Mouse (Mus musculus) liver, embryonic 11.5 days (tissue): ENCODE measurements at regions not wholly inside any gene's neighbourhood (a gene's known extent, or its start where the extent isn't known, plus 50 kb on each side); places are given as distances from the start of the nearest gene placed in this dataset.
"Not testable (repeated sequence)": the region's sequence is repeated elsewhere in the genome, so short reads cannot be mapped to it uniquely, and the experiment has no call there.

Source experiments
- ATAC-seq: fragments of 200-750 bp; cut with Nextera tagmentation; replicated peaks from 2 replicates; pipeline ENCODE4 v1.8.0; 2017; ENCODE audit warnings: moderate number of reproducible peaks, mild to moderate bottlenecking, moderate TSS enrichment, moderate library complexity; ENCODE audit not compliant: low FRiP score
- DNase-seq: peaks from one replicate; pipeline ENCODE4 v3.0.0-alpha.2; 2017; ENCODE audit warnings: low spot score
- H3K27ac ChIP-seq: fragments of 300-500 bp; sonication (generic); 2 replicates; pipeline ENCODE4 v1.5.1; 2014; ENCODE audit warnings: mild to moderate bottlenecking, low read depth, low read length, control low read depth
- H3K27me3 ChIP-seq: fragments of 300-500 bp; sonication (generic); replicated peaks from 2 replicates; pipeline ENCODE4 v1.6.1; 2014; ENCODE audit warnings: low read length, mixed read lengths; ENCODE audit not compliant: control insufficient read depth, insufficient read depth
- H3K36me3 ChIP-seq: fragments of 300-500 bp; sonication (generic); 2 replicates; pipeline ENCODE4 v1.6.1; 2014; ENCODE audit warnings: mild to moderate bottlenecking, low read length, moderate library complexity, mixed read lengths; ENCODE audit not compliant: control insufficient read depth, insufficient read depth
- H3K4me1 ChIP-seq: fragments of 300-500 bp; sonication (generic); replicated peaks from 2 replicates; pipeline ENCODE4 v1.6.1; 2014; ENCODE audit warnings: low read length, mixed read lengths; ENCODE audit not compliant: control insufficient read depth, insufficient read depth
- H3K4me2 ChIP-seq: fragments of 300-500 bp; sonication (generic); 2 replicates; pipeline ENCODE4 v1.6.1; 2014; ENCODE audit warnings: mild to moderate bottlenecking, control low read depth, moderate library complexity
- H3K4me3 ChIP-seq: fragments of 300-500 bp; sonication (generic); 2 replicates; pipeline ENCODE4 v1.5.1; 2014; ENCODE audit warnings: low read depth, low read length, control low read depth
- H3K9ac ChIP-seq: fragments of 300-500 bp; sonication (generic); 2 replicates; pipeline ENCODE4 v1.6.1; 2014; ENCODE audit warnings: low read depth, low read length, control low read depth
- H3K9me3 ChIP-seq: fragments of 300-500 bp; sonication (generic); 2 replicates; pipeline ENCODE4 v1.6.1; 2016; ENCODE audit warnings: low read length, inconsistent platforms, mixed read lengths; ENCODE audit not compliant: control insufficient read depth
- WGBS: fragments of 180-500 bp; shearing (Covaris S2); extraction: QIAGEN DNeasy Blood & Tissue Kit; methylation state at CpG from one replicate; pipeline ENCODE4 v1.1.7; 2014; 5-methylcytosine and 5-hydroxymethylcytosine counted together

DNA sequence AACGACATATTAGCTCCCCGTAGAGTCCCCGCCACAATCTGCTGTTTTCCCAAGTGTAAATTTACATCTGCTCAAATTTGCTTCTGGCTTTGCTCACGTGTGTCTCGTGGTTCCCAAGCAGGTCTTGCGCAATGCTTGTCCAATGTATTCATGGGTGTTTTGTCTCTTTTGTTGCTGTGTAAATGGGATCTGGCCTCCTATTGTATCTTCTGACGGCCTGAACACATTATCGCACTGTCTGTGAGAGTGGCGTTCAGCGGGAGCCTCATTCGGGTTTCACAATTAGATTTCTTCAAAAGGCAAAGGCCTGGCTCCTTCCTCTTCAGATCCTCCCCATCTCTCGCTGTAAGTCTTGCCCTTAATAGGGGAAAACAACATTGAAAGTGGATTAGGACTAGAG is 274.5 kb downstream of the Fam19a5 start:
- Histone ChIP-seq H3K4me3 (no peak overlapping the region), H3K27ac (no peak overlapping the region), H3K9me3 (no peaks in the 10 kb centered on the region), H3K4me2 (no peak overlapping the region), H3K36me3 (no peaks in the 10 kb centered on the region), H3K9ac (no peak overlapping the region), H3K4me1 (no peaks in the 10 kb centered on the region), H3K27me3 (no peaks in the 10 kb centered on the region)
- DNase-seq (no peak), ATAC-seq (no peak)
- WGBS, result 79% methylated on average over 12 of the region's 12 CpGs

DNA sequence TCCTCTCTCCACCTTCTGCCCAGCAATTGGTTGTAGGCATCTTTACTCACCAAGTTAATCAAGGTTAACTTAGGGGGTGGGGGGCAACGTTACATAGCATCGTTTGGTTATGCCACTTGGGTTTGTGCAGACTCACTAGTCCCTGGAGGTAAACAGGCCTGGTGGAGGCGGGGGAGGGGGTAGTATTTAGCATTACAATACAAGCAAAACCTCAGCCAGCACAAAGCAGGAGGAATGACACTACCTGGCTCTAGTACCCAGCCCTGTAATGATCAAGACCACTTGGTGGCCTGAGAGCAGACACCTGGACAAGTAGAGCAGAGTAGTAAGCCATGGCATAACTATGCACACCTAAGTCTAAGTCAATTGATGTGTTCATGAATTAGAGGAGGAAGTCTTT is 298.0 kb downstream of the Fam19a5 start:
- no peak overlapping the region for H3K4me3 ChIP-seq
- H3K36me3 ChIP-seq, result no peaks in the 10 kb centered on the region
- DNase-seq (no peak), ATAC-seq (no peak)
- H3K27ac ChIP-seq, result no peak overlapping the region
- no peaks in the 10 kb centered on the region for H3K27me3 ChIP-seq
- H3K9me3 ChIP-seq, result no peaks in the 10 kb centered on the region
- no peaks in the 10 kb centered on the region for H3K4me1 ChIP-seq
- whole genome bisulfite sequencing, result 55% methylated on average over 3 of the region's 3 CpGs
- no peak overlapping the region for H3K9ac ChIP-seq
- H3K4me2 ChIP-seq, result no peak overlapping the region

DNA sequence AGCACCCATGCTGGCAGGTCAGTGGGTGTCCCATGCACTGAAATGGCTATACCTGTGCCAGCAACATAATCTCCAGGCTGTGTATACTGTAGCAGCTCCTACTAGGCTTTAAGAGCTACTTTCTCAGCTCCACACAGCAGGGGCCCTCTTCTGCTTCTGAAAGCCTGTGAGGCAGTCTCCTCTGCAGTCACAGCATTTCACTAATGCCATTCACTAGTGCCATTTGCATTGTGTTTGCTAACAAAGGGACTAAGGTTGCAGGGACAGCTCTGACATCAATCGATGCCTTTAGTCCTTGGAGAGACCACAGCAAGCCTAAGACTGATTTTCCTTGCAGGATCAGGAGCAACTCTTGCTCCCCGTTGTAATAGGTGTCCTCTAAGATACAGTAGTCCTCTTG is 315.0 kb downstream of the Fam19a5 start:
- Histone ChIP-seq H3K4me1 (no peaks in the 10 kb centered on the region), H3K27me3 (no peaks in the 10 kb centered on the region), H3K4me3 (no peak overlapping the region), H3K9me3 (no peaks in the 10 kb centered on the region), H3K4me2 (no peak overlapping the region), H3K9ac (no peak overlapping the region), H3K27ac (no peak overlapping the region), H3K36me3 (no peaks in the 10 kb centered on the region)
- ATAC-seq (no peak), DNase-seq (no peak)
- WGBS, result 34% methylated on average over 2 of the region's 2 CpGs

DNA sequence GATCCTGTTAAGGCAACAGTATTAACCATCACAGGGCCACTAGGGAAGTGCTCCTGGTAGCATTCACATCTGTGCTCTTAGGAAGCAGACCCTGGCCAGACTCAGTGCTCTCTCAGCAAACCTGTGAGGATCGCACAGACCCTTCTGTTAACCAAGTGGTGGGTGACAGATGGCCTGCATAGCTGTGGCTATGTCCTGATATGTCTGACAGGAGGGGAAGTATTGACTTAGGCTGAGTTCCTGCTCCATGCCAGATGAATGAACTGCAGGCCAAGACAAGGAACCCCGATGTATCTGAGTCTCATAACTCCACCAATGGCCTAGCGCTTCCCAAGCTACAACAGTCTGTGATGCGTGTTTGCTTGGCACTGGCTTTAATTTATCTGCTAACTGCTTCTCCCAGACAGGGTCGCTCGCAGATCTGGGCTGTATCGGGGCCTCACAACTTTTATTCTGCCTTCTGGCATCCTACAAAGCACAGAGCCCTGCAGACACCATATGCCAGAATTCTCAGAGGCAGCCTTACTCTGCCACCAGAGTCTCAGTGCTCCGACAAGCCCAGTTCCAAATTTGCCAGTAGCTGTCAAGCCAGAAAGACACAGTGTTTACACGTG is 332.3 kb downstream of the Fam19a5 start:
- H3K36me3 ChIP-seq, result no peaks in the 10 kb centered on the region

DNA sequence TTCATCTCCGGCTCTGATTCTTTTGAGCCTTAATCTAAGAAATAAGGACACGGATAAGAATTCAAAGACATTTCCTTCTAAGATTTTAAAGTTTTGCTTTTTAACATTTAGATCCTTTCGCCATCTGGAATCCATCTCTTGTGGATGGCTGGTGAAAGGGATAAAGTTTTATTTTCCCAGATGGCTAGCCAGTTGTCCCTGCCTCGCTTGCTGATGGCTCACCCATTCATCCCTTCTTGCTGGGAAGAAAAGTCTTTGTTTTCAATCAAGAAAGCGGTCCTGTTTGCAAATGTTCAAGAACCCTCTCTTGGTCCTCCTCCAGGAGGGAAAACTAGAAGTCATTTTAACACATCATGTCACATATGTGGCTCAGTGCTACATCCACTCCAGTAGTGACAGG is 346.8 kb downstream of the Fam19a5 start:
- Histone ChIP-seq H3K27ac (no peak overlapping the region), H3K9ac (no peak overlapping the region), H3K4me2 (no peak overlapping the region), H3K27me3 (no peaks in the 10 kb centered on the region), H3K4me1 (no peaks in the 10 kb centered on the region), H3K4me3 (no peak overlapping the region), H3K9me3 (no peaks in the 10 kb centered on the region), H3K36me3 (no peaks in the 10 kb centered on the region)
- DNase-seq (no peak), ATAC-seq (no peak)
- 84% methylated on average over 5 of the region's 5 CpGs for WGBS

More for the DNA sequence above, 332.3 kb downstream of the Fam19a5 start:
- Histone ChIP-seq H3K9me3 (no peaks in the 10 kb centered on the region), H3K27ac (no peak overlapping the region), H3K27me3 (no peaks in the 10 kb centered on the region), H3K4me2 (no peak overlapping the region), H3K9ac (no peak overlapping the region), H3K4me1 (no peaks in the 10 kb centered on the region), H3K4me3 (no peak overlapping the region)
- no peak for ATAC-seq
- WGBS, result 73% methylated on average over 9 of the region's 9 CpGs
- no peak for DNase-seq

DNA sequence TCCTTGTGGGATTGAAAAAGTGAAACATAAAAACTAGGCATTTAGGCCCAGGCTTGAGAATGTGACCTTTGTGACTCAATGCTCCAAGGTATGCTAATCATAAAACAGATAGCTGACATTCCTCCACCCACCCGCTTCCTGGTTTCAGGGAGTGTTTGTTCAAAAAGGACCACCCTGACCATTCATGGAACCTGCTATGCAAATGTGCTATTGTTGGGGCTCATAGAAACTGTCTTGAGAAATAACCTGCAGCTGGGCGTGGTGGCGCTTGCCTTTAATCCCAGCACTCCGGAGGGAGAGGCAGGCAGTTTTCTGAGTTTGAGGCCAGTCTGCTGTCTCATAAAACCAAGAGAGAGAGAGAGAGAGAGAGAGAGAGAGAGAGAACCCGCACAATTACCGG is 350.8 kb downstream of the Fam19a5 start:
- not testable (repeated sequence) for H3K4me2 ChIP-seq, H3K9ac ChIP-seq, H3K4me1 ChIP-seq, H3K36me3 ChIP-seq, ATAC-seq, DNase-seq, H3K27ac ChIP-seq, H3K4me3 ChIP-seq, H3K27me3 ChIP-seq, H3K9me3 ChIP-seq
- 77% methylated on average over 6 of the region's 6 CpGs for WGBS

DNA sequence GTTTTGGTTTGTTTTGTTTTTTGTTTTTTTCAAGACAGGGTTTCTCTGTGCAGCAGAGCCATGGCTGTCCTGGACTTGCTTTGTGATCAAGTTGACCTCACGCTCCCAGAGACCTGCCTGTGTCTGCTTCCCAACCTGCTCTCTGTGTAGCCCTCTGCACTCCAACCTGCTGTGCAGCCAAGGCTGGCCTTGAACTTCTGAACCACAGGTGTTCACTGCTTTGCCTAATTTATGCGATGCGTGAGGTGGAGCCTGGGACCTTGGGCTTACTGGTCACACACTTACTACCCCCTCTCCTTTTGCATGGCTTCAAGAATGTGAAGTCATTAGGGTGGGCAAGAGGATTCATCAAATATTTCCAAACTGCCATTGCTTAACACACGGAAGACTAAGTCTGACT is 354.6 kb downstream of the Fam19a5 start:
- no peaks in the 10 kb centered on the region for H3K27me3 ChIP-seq
- 74% methylated on average over 4 of the region's 4 CpGs for WGBS

DNA sequence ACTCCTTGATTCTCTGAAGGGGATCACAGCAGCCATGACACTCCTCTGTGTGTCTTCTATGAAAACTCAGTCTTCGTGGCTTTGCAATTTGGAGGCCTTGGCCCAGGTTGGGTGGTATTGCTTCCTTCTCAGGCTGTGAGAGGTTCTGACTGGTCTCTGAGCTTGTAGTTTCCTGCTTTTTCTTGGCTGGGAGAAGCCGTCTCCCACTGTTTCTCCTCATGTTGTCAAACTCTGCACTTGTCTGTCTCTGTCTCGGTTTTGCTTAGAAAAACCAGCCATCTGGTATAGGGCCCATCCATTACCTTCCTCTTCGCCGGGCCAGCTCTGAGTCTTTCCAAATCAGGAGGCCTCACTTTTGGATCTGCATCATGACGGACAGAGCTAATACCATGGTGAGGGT is 360.3 kb downstream of the Fam19a5 start:
- 79% methylated on average over 6 of the region's 6 CpGs for WGBS

More for the DNA sequence above, 354.6 kb downstream of the Fam19a5 start:
- H3K9me3 ChIP-seq, result peaks cover 4% of the 10 kb centered on the region; the same call in 1 of the 2 replicates
- ATAC-seq, result no peak
- no peak overlapping the region for H3K27ac ChIP-seq
- no peak overlapping the region for H3K9ac ChIP-seq
- no peak for DNase-seq
- H3K4me1 ChIP-seq, result no peaks in the 10 kb centered on the region
- H3K36me3 ChIP-seq, result no peaks in the 10 kb centered on the region
- no peak overlapping the region for H3K4me2 ChIP-seq
- no peak overlapping the region for H3K4me3 ChIP-seq

DNA sequence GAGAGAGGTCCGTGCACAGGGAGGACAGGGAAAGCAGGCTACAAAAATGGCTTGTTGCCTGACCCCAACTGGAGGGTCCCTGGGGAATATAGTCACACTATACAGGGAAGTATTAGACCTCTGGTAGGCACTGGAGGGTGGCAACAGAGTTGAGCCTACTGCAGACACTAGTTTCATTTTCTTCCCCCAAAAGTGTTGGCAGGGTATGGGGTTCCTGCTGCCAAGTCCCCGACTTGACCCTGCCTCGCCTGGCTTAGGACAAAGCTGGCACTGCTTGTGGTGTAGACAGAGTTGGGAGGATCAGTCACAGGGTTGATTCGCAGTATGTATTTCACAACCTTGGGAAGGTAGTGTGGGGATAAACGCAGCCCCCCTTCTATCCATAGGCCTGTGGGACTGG is 362.2 kb downstream of the Fam19a5 start:
- Histone ChIP-seq H3K4me2 (no peak overlapping the region), H3K27ac (no peak overlapping the region), H3K4me3 (no peak overlapping the region), H3K4me1 (no peaks in the 10 kb centered on the region), H3K27me3 (no peaks in the 10 kb centered on the region), H3K9ac (no peak overlapping the region), H3K9me3 (no peaks in the 10 kb centered on the region), H3K36me3 (no peaks in the 10 kb centered on the region)
- WGBS, result 72% methylated on average over 5 of the region's 5 CpGs
- ATAC-seq, result no peak
- no peak for DNase-seq

More for the DNA sequence above, 360.3 kb downstream of the Fam19a5 start:
- H3K4me3 ChIP-seq, result no peak overlapping the region
- H3K9ac ChIP-seq, result no peak overlapping the region
- peaks cover 3% of the 10 kb centered on the region; the same call in 1 of the 2 replicates for H3K9me3 ChIP-seq
- no peak overlapping the region for H3K4me2 ChIP-seq
- ATAC-seq (no peak), DNase-seq (no peak)
- H3K27ac ChIP-seq, result no peak overlapping the region
- no peaks in the 10 kb centered on the region for H3K27me3 ChIP-seq
- H3K4me1 ChIP-seq, result no peaks in the 10 kb centered on the region
- H3K36me3 ChIP-seq, result no peaks in the 10 kb centered on the region
